Mouse (Mus musculus): Measurements from ENCODE around the gene Ppp1r2.
"Not testable (repeated sequence)": the region's sequence is repeated elsewhere in the genome, so short reads cannot be mapped to it uniquely, and the experiment has no call there.

Gene Ppp1r2

GRCm38 (mm10) chr16:31274674-31275460, at the start of gene Ppp1r2:
Gene Ppp1r2 (minus strand): TSS chr16:31275277.
- peak; percentile 84 to 91 for DNase-seq (ENCODE audit: low spot score in 2 of 2)

GRCm38 (mm10) chr16:31321501-31321900, 46.4 kb upstream of the Ppp1r2 start:
- no peak for DNase-seq (ENCODE audit: low spot score in 2 of 2)

DNA sequence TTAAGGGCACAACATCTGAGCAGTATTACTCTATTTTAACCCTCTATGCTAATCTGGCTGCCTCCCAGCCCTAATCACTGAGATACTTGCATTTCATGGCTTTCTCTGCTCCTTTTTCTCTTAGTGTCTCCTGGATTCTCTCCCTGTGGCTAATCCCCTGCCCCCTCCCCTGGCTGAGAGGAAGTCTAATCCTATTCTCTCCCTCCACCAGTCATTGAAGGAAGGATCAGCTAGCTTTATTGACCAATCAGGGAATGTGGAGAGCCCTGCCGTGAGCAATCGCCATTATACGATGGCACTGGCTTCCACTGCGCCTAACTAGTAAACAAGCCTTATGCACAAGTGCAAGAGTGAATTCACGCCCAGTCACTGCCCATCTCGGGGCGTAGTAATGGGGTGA, 45.9 kb upstream of the Ppp1r2 start:
- no peak for DNase-seq (ENCODE audit: low spot score in 2 of 2)

- DNase-seq (ENCODE audit: low spot score in 2 of 2), result not testable (repeated sequence)
Measured at GRCm38 (mm10) chr16:31319723-31320122, 44.6 kb upstream of the Ppp1r2 start.

- no peak for DNase-seq (ENCODE audit: low spot score in 2 of 2)
Measured at GRCm38 (mm10) chr16:31319316-31319715, 44.2 kb upstream of the Ppp1r2 start.

- DNase-seq (ENCODE audit: low spot score in 2 of 2), result no peak
Measured at GRCm38 (mm10) chr16:31318418-31318817, 43.3 kb upstream of the Ppp1r2 start.

GRCm38 (mm10) chr16:31316246-31317143, 41.4 kb upstream of the Ppp1r2 start:
- DNase-seq (ENCODE audit: low spot score in 2 of 2), result not testable (repeated sequence)

DNA sequence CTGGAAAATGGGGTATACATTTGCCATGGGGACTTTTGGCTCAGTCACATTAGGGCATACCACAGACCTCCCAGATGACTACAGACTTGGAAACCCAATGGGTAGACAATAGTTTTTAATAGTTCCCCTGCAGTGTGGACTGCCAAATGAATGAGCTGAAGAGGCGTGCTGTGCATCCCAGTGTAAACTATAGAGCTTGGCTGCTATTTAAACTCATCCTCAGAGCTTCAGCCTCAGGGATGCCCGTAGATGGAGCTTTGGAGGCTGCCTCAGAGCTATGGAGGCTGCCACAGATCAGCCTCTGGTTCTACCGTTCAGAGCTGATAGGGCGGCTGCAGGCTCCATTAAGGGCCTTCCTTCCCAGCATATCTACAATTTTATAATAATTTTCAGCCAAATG, 40.2 kb upstream of the Ppp1r2 start:
- no peak for DNase-seq (ENCODE audit: low spot score in 2 of 2)

- no peak for DNase-seq (ENCODE audit: low spot score in 2 of 2)
Measured at GRCm38 (mm10) chr16:31314497-31315233, 39.6 kb upstream of the Ppp1r2 start, which contains the start of gene Apod. Gene Apod (minus strand): TSS chr16:31314808.

- DNase-seq (ENCODE audit: low spot score in 2 of 2), result no peak
Measured at GRCm38 (mm10) chr16:31313611-31314010, 38.5 kb upstream of the Ppp1r2 start.

GRCm38 (mm10) chr16:31312296-31312695, 37.2 kb upstream of the Ppp1r2 start:
- no peak for DNase-seq (ENCODE audit: low spot score in 2 of 2)

DNA sequence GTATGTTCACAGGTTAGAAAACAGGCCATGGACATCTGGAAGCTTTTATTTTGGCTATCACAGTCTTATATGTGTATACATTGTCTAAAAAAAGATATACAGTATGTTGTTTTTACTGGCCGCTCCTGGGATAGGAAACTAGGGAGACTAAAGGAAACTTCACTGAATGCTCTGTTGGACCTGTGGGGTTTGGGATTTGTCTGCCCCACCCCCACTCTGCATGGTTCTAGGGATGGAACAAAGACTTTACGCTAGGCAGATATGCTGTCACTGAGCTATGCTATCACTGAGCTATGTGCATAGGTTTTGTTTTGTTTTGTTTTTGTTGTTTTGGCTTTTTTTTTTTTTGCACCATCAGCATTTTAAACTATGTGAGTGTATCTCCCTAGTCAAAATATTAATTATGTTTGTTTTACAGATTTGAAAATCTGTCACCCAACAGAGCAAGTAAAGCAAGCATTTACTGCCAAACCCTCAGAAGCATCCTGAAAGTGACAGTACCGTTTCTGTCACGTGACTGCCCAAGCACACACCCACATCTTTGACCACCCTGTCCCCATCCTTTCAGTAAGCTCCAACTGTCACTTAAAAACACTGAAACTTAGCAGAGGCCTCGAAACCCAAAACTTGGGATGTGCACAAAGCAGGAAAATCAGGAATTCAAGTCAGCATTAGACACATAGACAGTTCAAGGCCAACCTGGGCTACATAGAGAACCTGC, 30.3 kb upstream of the Ppp1r2 start:
- DNase-seq (ENCODE audit: low spot score in 2 of 2), result no peak

DNA sequence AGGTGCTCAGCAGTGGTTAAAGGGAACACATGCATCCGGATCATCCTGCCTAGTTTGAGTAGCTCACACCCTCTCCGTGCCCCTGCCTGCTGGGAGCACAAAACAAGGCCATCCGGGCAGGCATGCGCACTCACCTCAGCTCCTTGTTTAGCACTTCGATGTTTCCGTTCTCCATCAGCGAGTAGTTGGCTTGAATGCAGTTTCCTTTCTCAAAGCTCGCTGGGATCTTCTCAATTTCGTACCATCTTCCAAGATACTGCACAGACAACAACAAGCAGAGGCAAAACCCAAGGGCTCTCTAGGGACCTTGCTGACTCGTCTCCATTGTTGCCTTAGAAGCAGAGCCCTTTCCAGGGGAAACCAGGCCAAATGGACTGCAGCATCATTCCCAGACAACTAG, 28.2 kb upstream of the Ppp1r2 start:
- no peak for DNase-seq (ENCODE audit: low spot score in 2 of 2)

- DNase-seq (ENCODE audit: low spot score in 2 of 2), result no peak
Measured at GRCm38 (mm10) chr16:31300883-31301532, 25.9 kb upstream of the Ppp1r2 start.

GRCm38 (mm10) chr16:31300467-31300866, 25.4 kb upstream of the Ppp1r2 start:
- no peak for DNase-seq (ENCODE audit: low spot score in 2 of 2)

- no peak for DNase-seq (ENCODE audit: low spot score in 2 of 2)
Measured at GRCm38 (mm10) chr16:31299960-31300353, 24.9 kb upstream of the Ppp1r2 start.

GRCm38 (mm10) chr16:31299164-31299959, 24.3 kb upstream of the Ppp1r2 start:
- DNase-seq (ENCODE audit: low spot score in 2 of 2), result no peak

- no peak for DNase-seq (ENCODE audit: low spot score in 2 of 2)
Measured at GRCm38 (mm10) chr16:31297113-31297512, 22.0 kb upstream of the Ppp1r2 start.

DNA sequence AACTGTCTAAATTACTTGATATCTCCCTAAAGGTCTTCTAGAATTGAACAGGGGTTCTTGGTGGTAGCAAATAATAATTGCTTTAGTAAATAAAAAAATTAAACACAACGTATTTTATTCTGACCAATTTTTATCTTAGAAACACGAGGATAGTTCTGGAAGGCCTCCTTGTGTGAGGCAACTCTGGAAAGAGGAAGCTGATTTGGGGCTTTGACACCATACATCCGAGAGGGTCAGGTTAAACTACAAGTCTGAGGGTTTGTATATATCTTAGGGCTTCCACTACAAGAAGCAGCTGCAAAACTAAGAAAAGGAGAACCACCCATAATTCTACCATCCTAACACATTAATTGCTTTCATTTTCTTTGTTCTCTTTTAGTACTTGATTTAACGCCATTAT, 18.7 kb upstream of the Ppp1r2 start:
- no peak for DNase-seq (ENCODE audit: low spot score in 2 of 2)
